ENCODE assay signal across 9 mouse cellular contexts in genomic region chr7:143505823-143506222, GRCm38 (mm10). TPM values are rescaled to one million over a fixed set of nuclear protein-coding genes. Genes with fewer than 3 reads are reported as not detected.
DNase-seq lines count a peak whose midpoint lies in the region; ATAC-seq lines count a peak whose summit lies in the region.
"Had no signal": no experiment of that assay in that cellular context is flagged by ENCODE, and none has a peak within 500 bp of the region (broad histone marks: within the 10 kb centered on the region; RNA-seq: fewer than 3 reads in every experiment).

No protein-coding gene starts in this region.

- ATAC-seq in heart, embryonic 12.5 days (ENCODE audit: insufficient number of reproducible peaks, low FRiP score): no peak
- ATAC-seq in granulocyte monocyte progenitor cell, adult 5-6 weeks (replicated peaks; ENCODE audit: poor library complexity, severe bottlenecking): peak; percentile 74
- ATAC-seq in neural tube, embryonic 11.5 days (ENCODE audit: insufficient read depth, low FRiP score, low TSS enrichment): no peak

- WGBS in heart, embryonic 12.5 days: 24% methylated on average over 11 of the region's 11 CpGs
- WGBS in neural tube, embryonic 11.5 days: 28% methylated on average over 11 of the region's 11 CpGs

- H3K4me1 ChIP-seq in heart, embryonic 12.5 days (replicated peaks): peaks cover 12% of the 10 kb centered on the region
- no peaks in the 10 kb centered on the region for H3K4me1 ChIP-seq in neural tube, embryonic 11.5 days (ENCODE audit: control insufficient read depth, insufficient read depth, low read length)

- H3K27ac ChIP-seq in heart, embryonic 12.5 days (ENCODE audit: poor library complexity, severe bottlenecking): no peak overlapping the region
- no peak overlapping the region for H3K27ac ChIP-seq in neural tube, embryonic 11.5 days (ENCODE audit: low read depth, low read length)

- no peak overlapping the region for H3K9ac ChIP-seq in heart, embryonic 12.5 days
- H3K9ac ChIP-seq in neural tube, embryonic 11.5 days (ENCODE audit: low read length): no peak overlapping the region

- H3K36me3 ChIP-seq in heart, embryonic 12.5 days: no peaks in the 10 kb centered on the region
- no peaks in the 10 kb centered on the region for H3K36me3 ChIP-seq in neural tube, embryonic 11.5 days (ENCODE audit: control insufficient read depth, insufficient read depth, low read length)

- H3K4me3 ChIP-seq in heart, embryonic 12.5 days: no peak overlapping the region
- H3K4me3 ChIP-seq in neural tube, embryonic 11.5 days (ENCODE audit: low read depth, low read length): no peak overlapping the region
- H3K4me3 ChIP-seq: myocyte had no signal

- H3K27me3 ChIP-seq in heart, embryonic 12.5 days (replicated peaks): peaks cover 40% of the 10 kb centered on the region
- H3K27me3 ChIP-seq in neural tube, embryonic 11.5 days (ENCODE audit: control insufficient read depth, insufficient read depth, low read length): peaks cover 36% of the 10 kb centered on the region

- peak; percentile 95 for DNase-seq in heart, adult 11 months
- peak; percentile 52 for DNase-seq in Muller cell, postnatal 12 days (ENCODE audit: inconsistent ontology term)
- peak; percentile 44 to 75 for DNase-seq in cerebellum, postnatal 25 days
- DNase-seq in left cerebral cortex, postnatal 10 days (ENCODE audit: extremely low spot score in 1 of 2, low spot score in 2 of 2): peak; percentile 56 to 86
- DNase-seq in neural tube, embryonic 11.5 days (ENCODE audit: low spot score): peak; percentile 72
- DNase-seq in thymus, adult 18-20 months: peak; percentile 44 to 58

- intact Hi-C loops in left cerebral cortex, postnatal 10 days (cut with DNase I): no loop called here

- H3K4me2 ChIP-seq in heart, embryonic 12.5 days: no peak overlapping the region
- H3K4me2 ChIP-seq in neural tube, embryonic 11.5 days (ENCODE audit: low read depth): no peak overlapping the region

- no peaks in the 10 kb centered on the region for H3K9me3 ChIP-seq in heart, embryonic 12.5 days (replicated peaks)
- H3K9me3 ChIP-seq in neural tube, embryonic 11.5 days (ENCODE audit: control insufficient read depth, low read length): no peaks in the 10 kb centered on the region; the same call in 1 of the 2 replicates

RNA-seq across cellular contexts. Expression of gene Phlda2, which starts 2.9 kb away (rescaled TPM):
- polyA plus RNA-seq in heart, embryonic 12.5 days (2016; fragmentation: Nextera tagmentation; extraction: Ambion mirVana): 1.7 and 2.2 TPM in 2 replicates
- total RNA-seq in granulocyte monocyte progenitor cell, adult 5-6 weeks (2014; fragmentation: Nextera tagmentation): not detected in 2 replicates
- total RNA-seq in granulocyte monocyte progenitor cell, adult 5-6 weeks (2017): not detected in 2 replicates
- total RNA-seq in left cerebral cortex, postnatal 10 days (2021): not detected
- polyA plus RNA-seq in neural tube, embryonic 11.5 days (2014; fragmentation: Nextera tagmentation; extraction: Ambion mirVana): 0.85 and 1.4 TPM in 2 replicates
- polyA plus RNA-seq: myocyte had no signal

RNA-seq across cellular contexts. Expression of gene Slc22a18, which starts 32.3 kb away (rescaled TPM):
- polyA plus RNA-seq in heart, embryonic 12.5 days (2016; fragmentation: Nextera tagmentation; extraction: Ambion mirVana): 0.90 and 0.91 TPM in 2 replicates
- total RNA-seq in granulocyte monocyte progenitor cell, adult 5-6 weeks (2014; fragmentation: Nextera tagmentation): 0.88 and 1.8 TPM in 2 replicates
- total RNA-seq in granulocyte monocyte progenitor cell, adult 5-6 weeks (2017): 0.67 TPM in 1 of 2 replicates, not detected in the other
- total RNA-seq in left cerebral cortex, postnatal 10 days (2021): under 1 TPM; 0.24 to 0.61 TPM
- 0.64 TPM in 1 of 2 replicates, not detected in the other for polyA plus RNA-seq in neural tube, embryonic 11.5 days (2014; fragmentation: Nextera tagmentation; extraction: Ambion mirVana)

RNA-seq across cellular contexts. Expression of gene Nap1l4, which starts 43.1 kb away (rescaled TPM):
- polyA plus RNA-seq in heart, embryonic 12.5 days (2016; fragmentation: Nextera tagmentation; extraction: Ambion mirVana): 236 and 244 TPM in 2 replicates
- 85.5 and 133 TPM in 2 replicates for total RNA-seq in granulocyte monocyte progenitor cell, adult 5-6 weeks (2014; fragmentation: Nextera tagmentation)
- total RNA-seq in granulocyte monocyte progenitor cell, adult 5-6 weeks (2017): 126 and 136 TPM in 2 replicates
- 100 to 1,000 TPM; 142 to 147 TPM for total RNA-seq in left cerebral cortex, postnatal 10 days (2021)
- 178 and 198 TPM in 2 replicates for polyA plus RNA-seq in neural tube, embryonic 11.5 days (2014; fragmentation: Nextera tagmentation; extraction: Ambion mirVana)

RNA-seq across cellular contexts. Expression of gene Cdkn1c, which starts 45.0 kb away (rescaled TPM):
- polyA plus RNA-seq in heart, embryonic 12.5 days (2016; fragmentation: Nextera tagmentation; extraction: Ambion mirVana): 1,218 and 1,354 TPM in 2 replicates
- total RNA-seq in granulocyte monocyte progenitor cell, adult 5-6 weeks (2014; fragmentation: Nextera tagmentation): not detected in 2 replicates
- total RNA-seq in granulocyte monocyte progenitor cell, adult 5-6 weeks (2017): 0.41 TPM in 1 of 2 replicates, not detected in the other
- 10 to 100 TPM; 14.2 to 15.1 TPM for total RNA-seq in left cerebral cortex, postnatal 10 days (2021)
- 1,204 and 1,311 TPM in 2 replicates for polyA plus RNA-seq in neural tube, embryonic 11.5 days (2014; fragmentation: Nextera tagmentation; extraction: Ambion mirVana)
